Mouse (Mus musculus) thymus, adult 2 months (tissue): ENCODE measurements around the gene Wdr86.

Source experiments
- CTCF ChIP-seq: fragments of 200-500 bp; IDR thresholded peaks from 2 replicates; pipeline ENCODE4 v1.5.1; 2012; ENCODE audit warnings: mild to moderate bottlenecking, control low read depth, low read length, moderate library complexity, borderline replicate concordance; ENCODE audit not compliant: control insufficient read depth, poor library complexity, insufficient read depth; ENCODE audit errors: extremely low read depth
- POLR2A ChIP-seq: fragments of 200-500 bp; IDR thresholded peaks from 2 replicates; pipeline ENCODE4 v1.6.1; 2012; ENCODE audit warnings: mild to moderate bottlenecking, low read length, control low read depth, moderate library complexity; ENCODE audit not compliant: control insufficient read depth, poor library complexity, insufficient read depth; ENCODE audit errors: extremely low read depth

GRCm38 (mm10) chr5:24687696-24688095 lies 42.8 kb downstream of the Wdr86 start:
- TF ChIP-seq POLR2A, result no peak
- no peak for TF ChIP-seq CTCF
